Mouse (Mus musculus) neural tube, embryonic 11.5 days (tissue): ENCODE data around the gene Ubl5. TPM values are rescaled to one million over a fixed set of nuclear protein-coding genes. Genes with fewer than 3 reads are reported as not detected.
A peak's percentile ranks its signal among the peaks of the same experiment; 100 is the strongest.

Source experiments
- ATAC-seq: fragments of 200-750 bp; cut with Nextera tagmentation; 2 replicates; pipeline ENCODE4 v1.8.0; 2017; ENCODE audit warnings: moderate number of reproducible peaks, mild to moderate bottlenecking, moderate TSS enrichment, moderate library complexity; ENCODE audit not compliant: insufficient read depth, low FRiP score, low TSS enrichment
- DNase-seq: peaks from one replicate; pipeline ENCODE4 v3.0.0-alpha.2; 2015; ENCODE audit warnings: low spot score
- H3K27ac ChIP-seq: fragments of 300-500 bp; sonication (generic); 2 replicates; pipeline ENCODE4 v1.5.1; 2014; ENCODE audit warnings: low read depth, mild to moderate bottlenecking, low read length
- H3K27me3 ChIP-seq: fragments of 300-500 bp; sonication (generic); 2 replicates; pipeline ENCODE4 v1.6.1; 2014; ENCODE audit warnings: mild to moderate bottlenecking, low read length, mixed read lengths; ENCODE audit not compliant: control insufficient read depth, insufficient read depth
- H3K36me3 ChIP-seq: fragments of 300-500 bp; sonication (generic); 2 replicates; pipeline ENCODE4 v1.6.1; 2014; ENCODE audit warnings: mild to moderate bottlenecking, low read length, moderate library complexity, mixed read lengths; ENCODE audit not compliant: control insufficient read depth, insufficient read depth
- H3K4me1 ChIP-seq: fragments of 300-500 bp; sonication (generic); 2 replicates; pipeline ENCODE4 v1.6.1; 2014; ENCODE audit warnings: low read length, mixed read lengths; ENCODE audit not compliant: control insufficient read depth, insufficient read depth
- H3K4me2 ChIP-seq: fragments of 300-500 bp; sonication (generic); 2 replicates; pipeline ENCODE4 v1.6.1; 2014; ENCODE audit warnings: low read depth, mild to moderate bottlenecking, moderate library complexity
- H3K4me3 ChIP-seq: fragments of 300-500 bp; sonication (generic); 2 replicates; pipeline ENCODE4 v1.5.1; 2014; ENCODE audit warnings: low read depth, low read length
- H3K9ac ChIP-seq: fragments of 300-500 bp; sonication (generic); 2 replicates; pipeline ENCODE4 v1.6.1; 2014; ENCODE audit warnings: mild to moderate bottlenecking, low read length
- H3K9me3 ChIP-seq: fragments of 300-500 bp; sonication (generic); 2 replicates; pipeline ENCODE4 v1.6.1; 2016; ENCODE audit warnings: low read length; ENCODE audit not compliant: control insufficient read depth
- WGBS: fragments of 180-500 bp; shearing (Covaris S2); extraction: QIAGEN DNeasy Blood & Tissue Kit; methylation state at CpG from one replicate; pipeline ENCODE4 v1.1.7; 2014; 5-methylcytosine and 5-hydroxymethylcytosine counted together
- polyA plus RNA-seq: library from polyadenylated mRNA; unstranded; fragments of >200 nt; fragmentation: Nextera tagmentation; extraction: Ambion mirVana; gene quantifications from 2 replicates; pipeline ENCODE4 v1.2.1, GENCODE M21; 2014

The Ubl5 gene
- polyA plus RNA-seq, 1 experiment from 2014 or later: 391 TPM

- H3K9me3 ChIP-seq: no peaks in the 10 kb centered on the region
- 0 out of 2 replicates have a peak, but pooled peaks cover 2% of the 10 kb centered on the region for H3K36me3 ChIP-seq
- H3K4me2 ChIP-seq: peak overlapping the region; percentile 97
- H3K27ac ChIP-seq: no peak overlapping the region
- H3K27me3 ChIP-seq: no peaks in the 10 kb centered on the region
- H3K4me1 ChIP-seq: peaks cover 18% of the 10 kb centered on the region
- H3K9ac ChIP-seq: peak overlapping the region; percentile 65
- DNase-seq (no peak), ATAC-seq (no peak)
- peak overlapping the region; percentile 50 for H3K4me3 ChIP-seq
- 5% methylated on average over 17 of the region's 17 CpGs for WGBS
These were observed 2.4 kb downstream of the Ubl5 start for GRCm38 (mm10) chr9:20645121-20645520.

GRCm38 (mm10) chr9:20651602-20652259, 9.1 kb downstream of the Ubl5 start, which contains the start of gene Pin1:
Pin1 (plus strand) TSS chr9:20652095.
- Histone ChIP-seq H3K4me1 (peaks cover 5% of the 10 kb centered on the region), H3K9ac (peak within 1 kb of the TSS; percentile 66), H3K4me3 (peak within 1 kb of the TSS; percentile 93), H3K27me3 (no peaks in the 10 kb centered on the region), H3K9me3 (no peaks in the 10 kb centered on the region), H3K27ac (no peak within 1 kb of the TSS; the same call in 1 of the 2 replicates), H3K36me3 (peaks cover 16% of the 10 kb centered on the region), H3K4me2 (peak within 1 kb of the TSS; percentile 59)
- ATAC-seq: peak; percentile 99
- WGBS: under 1% methylated on average over 45 of the region's 45 CpGs
- DNase-seq: peak; percentile 98

DNA sequence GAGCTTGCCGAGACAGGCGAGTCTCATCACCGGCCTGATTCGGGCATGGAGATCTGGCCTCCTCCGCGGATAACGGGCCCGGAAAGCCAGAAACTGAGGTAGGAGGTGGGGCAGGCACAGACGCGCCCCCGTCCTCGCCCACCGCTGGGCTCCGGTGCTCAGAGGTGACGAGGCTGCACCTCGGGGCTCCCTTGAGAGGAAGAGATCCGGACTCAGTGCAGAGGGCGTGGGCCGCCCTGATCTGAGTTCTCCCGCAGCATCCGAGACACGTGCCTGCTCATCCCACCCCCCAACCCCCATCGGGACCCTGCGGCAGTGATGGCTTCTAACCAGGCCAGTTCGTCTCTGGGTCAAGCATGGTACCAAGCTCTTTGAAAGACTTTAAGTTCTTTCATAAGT, 9.6 kb downstream of the Ubl5 start:
- Histone ChIP-seq H3K27me3 (no peaks in the 10 kb centered on the region), H3K9ac (peak overlapping the region; percentile 66), H3K27ac (no peak overlapping the region), H3K9me3 (no peaks in the 10 kb centered on the region), H3K36me3 (peaks cover 16% of the 10 kb centered on the region), H3K4me1 (peaks cover 5% of the 10 kb centered on the region), H3K4me3 (peak overlapping the region; percentile 93), H3K4me2 (peak overlapping the region; percentile 59)
- no peak for DNase-seq
- 0% methylated on average over 24 of the region's 25 CpGs for WGBS
- ATAC-seq: peak; percentile 22

DNA sequence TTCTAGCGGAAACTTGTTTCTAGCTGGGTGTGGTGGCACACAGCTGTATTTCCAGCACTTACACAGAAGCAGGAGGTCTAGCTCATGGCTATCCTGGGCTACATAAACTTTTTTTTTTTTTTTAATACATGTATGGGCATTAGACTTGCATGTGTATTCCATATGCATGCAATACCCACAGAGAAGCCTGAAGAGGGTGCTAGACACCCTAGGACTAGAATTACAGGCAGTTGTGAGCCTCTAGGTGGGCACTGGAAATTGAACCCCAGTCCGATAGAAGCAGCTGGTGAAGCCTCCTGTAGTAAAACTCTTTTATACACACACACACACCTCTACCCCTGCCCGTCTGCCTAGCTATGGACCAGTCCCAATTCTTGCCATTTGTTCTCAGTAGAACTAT, 11.2 kb downstream of the Ubl5 start:
- ATAC-seq: no peak
- WGBS: 94% methylated on average over 3 of the region's 3 CpGs
- H3K27me3 ChIP-seq: no peaks in the 10 kb centered on the region
- DNase-seq: no peak
- H3K36me3 ChIP-seq: peaks cover 25% of the 10 kb centered on the region
- no peak overlapping the region for H3K9ac ChIP-seq
- H3K9me3 ChIP-seq: no peaks in the 10 kb centered on the region
- H3K4me1 ChIP-seq: peaks cover 5% of the 10 kb centered on the region
- 0 out of 2 replicates have a peak overlapping the region, but pooled peaks have one; percentile 1 for H3K4me3 ChIP-seq
- no peak overlapping the region for H3K4me2 ChIP-seq
- no peak overlapping the region for H3K27ac ChIP-seq

DNA sequence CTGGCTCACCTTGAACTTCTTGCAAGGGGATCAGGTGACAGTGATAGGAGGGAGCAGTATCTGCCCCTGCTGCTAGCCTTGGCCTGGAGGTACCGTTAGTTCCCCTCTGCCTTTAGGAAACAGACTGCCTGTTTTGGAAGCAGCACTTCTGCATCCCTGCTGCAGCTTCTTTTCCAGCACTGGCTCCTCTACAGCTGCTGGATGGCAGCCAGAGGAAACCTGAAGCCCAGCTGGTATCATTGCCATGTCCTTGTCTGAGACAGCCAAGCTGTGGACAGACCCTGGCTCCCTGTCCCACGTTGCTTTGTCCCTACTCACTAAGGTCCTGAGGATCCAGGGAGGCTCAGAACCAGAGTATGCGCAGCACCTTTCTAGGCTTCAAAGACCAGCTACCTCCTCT, 14.9 kb downstream of the Ubl5 start:
- Histone ChIP-seq H3K27me3 (no peaks in the 10 kb centered on the region), H3K4me3 (no peak overlapping the region), H3K9me3 (no peaks in the 10 kb centered on the region), H3K4me2 (no peak overlapping the region), H3K9ac (no peak overlapping the region), H3K36me3 (peaks cover 28% of the 10 kb centered on the region), H3K4me1 (peaks cover 10% of the 10 kb centered on the region), H3K27ac (no peak overlapping the region)
- ATAC-seq (no peak), DNase-seq (no peak)
- WGBS: 96% methylated on average over 3 of the region's 3 CpGs

DNA sequence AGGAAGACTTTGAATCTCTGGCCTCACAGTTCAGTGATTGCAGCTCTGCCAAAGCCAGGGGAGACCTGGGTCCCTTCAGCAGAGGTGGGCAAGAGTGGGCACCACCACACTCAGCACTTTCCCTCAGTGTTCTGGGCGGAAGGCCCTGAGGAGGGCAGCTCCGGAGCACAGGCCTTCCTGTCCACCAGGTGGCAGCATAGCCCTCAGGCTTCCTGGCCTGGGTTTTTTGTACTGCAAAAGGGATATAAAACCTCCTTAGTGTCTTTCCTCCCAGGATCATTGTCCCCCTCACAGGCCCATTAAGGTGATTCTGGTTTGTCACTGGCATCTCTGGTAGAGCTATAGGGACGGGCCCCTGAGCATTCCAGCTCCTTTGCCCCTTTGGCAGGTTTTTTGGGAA, 19.6 kb downstream of the Ubl5 start:
- peaks cover 17% of the 10 kb centered on the region for H3K36me3 ChIP-seq
- WGBS: 52% methylated on average over 3 of the region's 3 CpGs
- DNase-seq: peak; percentile 83
- no peaks in the 10 kb centered on the region for H3K27me3 ChIP-seq
- no peak overlapping the region for H3K4me3 ChIP-seq
- peak overlapping the region; percentile 79 for H3K27ac ChIP-seq
- peak overlapping the region; percentile 14; the same call in 1 of the 2 replicates for H3K9ac ChIP-seq
- peak; percentile 29; the same call in 1 of the 2 replicates for ATAC-seq
- H3K4me1 ChIP-seq: peaks cover 44% of the 10 kb centered on the region
- H3K4me2 ChIP-seq: no peak overlapping the region
- no peaks in the 10 kb centered on the region for H3K9me3 ChIP-seq

DNA sequence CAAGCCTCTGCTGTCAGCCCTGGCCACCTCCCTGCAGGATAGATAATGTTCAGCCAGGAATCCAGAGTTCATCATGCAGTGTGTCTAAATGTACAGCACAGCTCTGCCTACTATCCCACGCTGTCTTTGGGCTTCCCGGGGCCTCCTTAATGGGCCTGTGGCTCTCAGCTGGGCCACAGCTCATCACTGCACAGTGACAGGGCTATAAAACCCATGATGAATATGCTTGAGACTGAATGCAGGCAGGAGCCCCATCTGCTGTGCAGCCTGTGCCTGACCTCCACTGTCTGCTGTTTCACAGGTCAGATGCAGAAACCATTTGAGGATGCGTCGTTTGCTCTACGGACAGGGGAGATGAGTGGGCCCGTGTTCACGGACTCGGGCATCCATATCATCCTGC, 20.2 kb downstream of the Ubl5 start:
- Histone ChIP-seq H3K4me1 (peaks cover 44% of the 10 kb centered on the region), H3K4me2 (no peak overlapping the region), H3K36me3 (peaks cover 13% of the 10 kb centered on the region), H3K4me3 (no peak overlapping the region), H3K27me3 (no peaks in the 10 kb centered on the region), H3K9ac (peak overlapping the region; percentile 14; the same call in 1 of the 2 replicates), H3K9me3 (no peaks in the 10 kb centered on the region), H3K27ac (peak overlapping the region; percentile 79)
- 63% methylated on average over 8 of the region's 8 CpGs for WGBS
- DNase-seq (peak; percentile 63), ATAC-seq (peak; percentile 73)

GRCm38 (mm10) chr9:20663956-20664355, 21.3 kb downstream of the Ubl5 start:
- Histone ChIP-seq H3K9me3 (no peaks in the 10 kb centered on the region), H3K4me1 (peaks cover 44% of the 10 kb centered on the region), H3K9ac (no peak overlapping the region), H3K4me3 (no peak overlapping the region), H3K27me3 (no peaks in the 10 kb centered on the region), H3K27ac (peak overlapping the region; percentile 79), H3K36me3 (peaks cover 10% of the 10 kb centered on the region), H3K4me2 (no peak overlapping the region)
- ATAC-seq: peak; percentile 2; the same call in 1 of the 2 replicates
- 83% methylated on average over 2 of the region's 2 CpGs for WGBS
- DNase-seq: no peak

DNA sequence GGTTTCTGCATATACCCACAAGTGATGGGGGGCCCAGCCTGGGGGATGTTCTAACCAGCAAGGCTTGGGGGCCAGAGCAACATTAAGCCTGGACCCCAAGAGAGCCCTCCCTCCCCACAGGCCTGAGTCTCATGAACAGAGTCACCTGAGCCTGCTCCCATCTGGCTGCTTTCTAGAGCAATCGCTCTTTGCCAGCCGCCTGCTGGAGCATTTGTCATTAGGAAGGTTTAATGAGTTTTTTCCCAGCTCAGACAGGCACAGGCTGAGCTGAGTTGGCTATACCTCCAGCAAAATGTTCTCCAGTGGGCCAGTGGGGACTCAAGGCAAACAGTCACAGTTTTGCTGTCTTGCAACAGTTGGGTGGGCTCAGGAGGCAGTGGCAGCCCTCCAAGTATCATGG, 21.7 kb downstream of the Ubl5 start:
- peak overlapping the region; percentile 79 for H3K27ac ChIP-seq
- H3K4me1 ChIP-seq: peaks cover 44% of the 10 kb centered on the region
- H3K9me3 ChIP-seq: no peaks in the 10 kb centered on the region
- 44% methylated on average over 2 of the region's 2 CpGs for WGBS
- H3K27me3 ChIP-seq: no peaks in the 10 kb centered on the region
- peaks cover 10% of the 10 kb centered on the region for H3K36me3 ChIP-seq
- H3K4me2 ChIP-seq: no peak overlapping the region
- no peak overlapping the region for H3K4me3 ChIP-seq
- peak; percentile 1; the same call in 1 of the 2 replicates for ATAC-seq
- peak; percentile 33 for DNase-seq
- H3K9ac ChIP-seq: no peak overlapping the region
